Mouse (Mus musculus): ENCODE measurements around the gene Tmem232. TPM values are rescaled to one million over a fixed set of nuclear protein-coding genes. Genes with fewer than 3 reads are reported as not detected.
"Not testable (repeated sequence)": the region's sequence is repeated elsewhere in the genome, so short reads cannot be mapped to it uniquely, and the experiment has no call there.

Tmem232 gene
- polyA plus RNA-seq, 1 experiment = not detected

GRCm38 (mm10) chr17:65252160-65252559 is 288.4 kb downstream of the Tmem232 start:
- H3K4me3 ChIP-seq (ENCODE audit: insufficient read depth, low read length) = no peak overlapping the region
- TF ChIP-seq POLR2A (IDR thresholded peaks at IDR 0.05; ENCODE audit: low read depth, low read length) (no peak), CTCF (IDR thresholded peaks at IDR 0.05; ENCODE audit: borderline replicate concordance, insufficient read depth, low read length) (no peak)
- H3K27ac ChIP-seq (ENCODE audit: insufficient read depth, low read length) = no peak overlapping the region
- H3K4me1 ChIP-seq (ENCODE audit: control insufficient read depth, insufficient read depth, low read length) = no peaks in the 10 kb centered on the region

GRCm38 (mm10) chr17:65250261-65250660 is 290.3 kb downstream of the Tmem232 start:
- Histone ChIP-seq H3K4me3 (ENCODE audit: insufficient read depth, low read length) (no peak overlapping the region), H3K4me1 (ENCODE audit: control insufficient read depth, insufficient read depth, low read length) (no peaks in the 10 kb centered on the region), H3K27ac (ENCODE audit: insufficient read depth, low read length) (no peak overlapping the region)
- no peak for TF ChIP-seq POLR2A (IDR thresholded peaks at IDR 0.05; ENCODE audit: low read depth, low read length)
- no peak for TF ChIP-seq CTCF (IDR thresholded peaks at IDR 0.05; ENCODE audit: borderline replicate concordance, insufficient read depth, low read length)

GRCm38 (mm10) chr17:65243716-65244115 is 296.9 kb downstream of the Tmem232 start:
- TF ChIP-seq POLR2A (IDR thresholded peaks at IDR 0.05; ENCODE audit: low read depth, low read length) = no peak
- no peak for TF ChIP-seq CTCF (IDR thresholded peaks at IDR 0.05; ENCODE audit: borderline replicate concordance, insufficient read depth, low read length)
- H3K4me1 ChIP-seq (ENCODE audit: control insufficient read depth, insufficient read depth, low read length) = no peaks in the 10 kb centered on the region
- no peak overlapping the region for H3K27ac ChIP-seq (ENCODE audit: insufficient read depth, low read length)
- H3K4me3 ChIP-seq (ENCODE audit: insufficient read depth, low read length) = no peak overlapping the region

DNA sequence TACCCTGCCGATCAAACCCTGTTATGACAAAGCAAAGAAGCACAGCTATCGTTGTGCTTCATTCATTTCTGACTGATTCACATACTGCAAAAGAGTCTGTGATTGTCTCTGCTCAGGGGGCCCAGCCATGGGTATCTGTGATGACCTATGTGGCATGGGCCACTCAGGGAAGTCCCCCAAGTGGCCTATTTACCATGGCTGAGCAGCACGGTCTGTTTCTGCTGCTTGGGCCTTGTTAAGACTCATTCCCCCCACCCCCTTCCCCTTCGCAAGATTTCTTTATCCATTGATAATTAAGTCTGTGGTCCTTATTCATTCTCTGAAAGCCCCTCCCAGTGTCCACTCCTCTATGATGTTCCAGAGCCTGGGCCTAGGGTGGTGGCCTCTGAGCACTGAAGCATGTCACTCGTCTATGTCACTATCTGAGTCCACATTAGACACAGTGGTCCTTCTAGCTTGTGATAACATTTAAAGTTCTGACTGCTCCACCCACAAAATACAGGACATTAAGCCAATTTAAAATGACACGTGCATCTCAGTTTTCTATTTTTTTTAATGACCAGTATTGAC is 315.1 kb downstream of the Tmem232 start:
- TF ChIP-seq POLR2A (IDR thresholded peaks at IDR 0.05; ENCODE audit: low read depth, low read length) = no peak
- TF ChIP-seq CTCF (IDR thresholded peaks at IDR 0.05; ENCODE audit: borderline replicate concordance, insufficient read depth, low read length) = no peak
- no peak overlapping the region for H3K4me3 ChIP-seq (ENCODE audit: insufficient read depth, low read length)
- no peaks in the 10 kb centered on the region for H3K4me1 ChIP-seq (ENCODE audit: control insufficient read depth, insufficient read depth, low read length)
- no peak overlapping the region for H3K27ac ChIP-seq (ENCODE audit: insufficient read depth, low read length)

GRCm38 (mm10) chr17:65221687-65222086 is 318.9 kb downstream of the Tmem232 start:
- H3K4me3 ChIP-seq (ENCODE audit: insufficient read depth, low read length); H3K4me1 ChIP-seq (ENCODE audit: control insufficient read depth, insufficient read depth, low read length); H3K27ac ChIP-seq (ENCODE audit: insufficient read depth, low read length): not testable (repeated sequence)

Other genes with a start within 250 kb of the Tmem232 start
- gene Vapa, start 72.8 kb upstream of the Tmem232 start, polyA plus RNA-seq (2011; ENCODE audit: insufficient read length, low read depth, missing spikeins) = 202 and 238 TPM in 2 replicates
- not detected in 2 replicates for gene Txndc2, start 101.4 kb upstream of the Tmem232 start, polyA plus RNA-seq (2011; ENCODE audit: insufficient read length, low read depth, missing spikeins)
- gene Rab31, start 232.0 kb upstream of the Tmem232 start, polyA plus RNA-seq (2011; ENCODE audit: insufficient read length, low read depth, missing spikeins) = 57.7 and 59.6 TPM in 2 replicates
- 70.0 and 102 TPM in 2 replicates for gene Ppp4r1, start 241.8 kb upstream of the Tmem232 start, polyA plus RNA-seq (2011; ENCODE audit: insufficient read length, low read depth, missing spikeins)